Mouse (Mus musculus) ovary, adult 2 months (tissue): Measurements from ENCODE around the gene Tlr2. TPM values are rescaled to one million over a fixed set of nuclear protein-coding genes. Genes with fewer than 3 reads are reported as not detected.

Experiments used
- polyA plus RNA-seq: library from polyadenylated mRNA; depleted of rRNA; stranded (reverse); fragments of >200 nt; gene quantifications from 2 replicates; pipeline ENCODE4 v1.2.3, GENCODE M21; 2012; rRNA removed

The Tlr2 gene
- 2.2 and 2.5 TPM in 2 replicates for polyA plus RNA-seq

GRCm38 (mm10) chr3:83841095-83841850, at the start of gene Tlr2:
Gene Tlr2, minus strand, starts transcription at chr3:83841767.

Other genes with a start within 250 kb of the Tlr2 start
- gene Sfrp2, start 75.4 kb downstream of the Tlr2 start, polyA plus RNA-seq, result 109 and 119 TPM in 2 replicates
- gene Tmem131l, start 198.4 kb upstream of the Tlr2 start, polyA plus RNA-seq, result 34.4 and 40.6 TPM in 2 replicates